Mouse (Mus musculus): Measurements from ENCODE around the gene Lrg1.

The Lrg1 gene

DNA sequence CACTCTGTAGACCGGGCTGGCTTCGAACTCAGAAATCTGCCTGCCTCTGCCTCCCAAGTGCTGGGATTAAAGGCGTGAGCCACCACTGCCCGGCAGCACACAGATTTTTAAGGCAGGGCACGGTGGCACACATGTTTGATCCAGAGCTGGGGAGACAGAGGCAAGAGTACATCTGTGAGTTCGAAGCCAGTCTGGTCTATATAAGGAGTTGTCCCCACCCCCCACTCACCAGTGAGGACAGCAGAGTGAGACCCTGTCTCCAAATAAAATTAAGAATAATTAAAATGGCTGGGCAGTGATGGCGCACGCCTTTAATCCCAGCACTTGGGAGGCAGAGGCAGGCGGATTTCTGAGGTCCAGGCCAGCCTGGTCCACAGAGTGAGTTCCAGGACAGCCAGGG is 43.4 kb downstream of the Lrg1 start:
- peak; percentile 62 to 74 for DNase-seq (ENCODE audit: inconsistent age in 2 of 2, low spot score in 1 of 2)

DNA sequence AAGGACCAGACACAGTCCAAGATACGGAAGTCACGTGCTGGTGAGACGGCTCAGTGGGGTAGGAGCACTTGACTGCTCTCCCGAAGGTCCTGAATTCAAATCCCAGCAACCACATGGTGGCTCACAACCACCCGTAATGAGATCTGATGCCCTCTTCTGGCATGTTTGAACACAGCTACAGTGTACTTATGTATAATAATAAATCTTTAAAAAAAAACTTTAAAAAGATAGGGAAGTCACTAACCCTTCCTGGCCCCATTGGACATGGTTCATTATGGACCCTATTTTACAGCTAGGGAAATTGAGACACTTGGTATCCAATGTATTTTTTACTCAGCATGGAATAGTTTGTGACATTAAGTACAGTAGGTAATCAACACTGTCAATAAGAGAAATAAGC is 44.3 kb downstream of the Lrg1 start:
- DNase-seq (ENCODE audit: inconsistent age in 2 of 2, low spot score in 1 of 2), result no peak

DNA sequence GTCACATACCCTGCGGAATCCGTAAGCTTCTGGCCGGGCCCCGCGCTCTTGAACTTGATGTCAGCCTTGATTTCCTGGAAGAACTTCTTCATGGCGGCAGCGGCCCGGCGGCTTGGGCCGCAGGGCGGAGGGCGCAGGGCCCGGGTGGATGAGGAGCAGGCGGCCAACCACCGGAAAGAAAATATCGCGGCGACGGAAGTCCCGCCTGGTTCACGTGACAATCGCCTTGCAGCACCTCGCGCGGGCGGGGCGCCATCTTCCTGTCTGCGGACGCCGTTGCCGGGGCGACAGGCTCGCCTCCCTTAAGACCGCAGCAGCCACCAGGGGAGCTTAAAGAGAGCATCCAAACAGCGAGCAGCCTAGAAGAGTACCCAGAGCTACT is 47.0 kb downstream of the Lrg1 start, which contains the start of gene Ubxn6:
Gene Ubxn6 (minus strand): TSS at position 202 of the 382 bp plus-strand sequence.
- DNase-seq (ENCODE audit: inconsistent age in 2 of 2, low spot score in 1 of 2), result peak; percentile 98

DNA sequence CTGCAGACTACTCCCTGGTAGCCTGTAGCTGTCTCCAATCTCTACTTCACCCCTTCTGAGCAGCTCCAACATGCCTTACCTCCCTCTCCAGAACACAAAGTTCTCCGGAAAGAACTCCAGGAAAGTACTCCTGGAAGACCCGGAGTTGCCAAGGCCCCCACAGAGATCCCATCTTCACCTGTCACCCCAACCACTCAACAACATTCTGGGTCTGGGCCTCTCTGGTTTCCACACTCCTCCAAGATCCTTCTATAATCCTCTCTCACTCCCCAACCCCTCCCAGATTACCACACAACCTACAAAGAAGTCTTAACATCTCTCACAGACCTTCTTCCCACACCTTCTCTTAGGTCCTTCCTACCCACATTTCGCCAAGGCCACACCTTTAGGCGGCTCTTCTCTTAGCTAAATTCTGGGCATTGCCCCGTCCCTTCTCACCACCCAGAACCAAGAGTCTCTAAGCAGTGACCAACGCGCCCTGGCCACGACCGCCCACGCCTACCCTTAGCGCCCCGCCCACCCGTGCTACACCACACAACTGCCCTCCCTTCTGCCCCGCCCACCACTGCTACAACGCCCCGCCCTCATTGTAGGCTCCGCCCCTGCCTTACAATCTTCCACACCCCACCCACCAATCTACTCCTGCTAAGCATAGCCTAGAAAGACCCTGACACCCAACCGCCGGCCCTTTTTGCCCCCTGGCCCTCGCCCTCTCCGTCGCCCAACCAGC is 47.5 kb downstream of the Lrg1 start:
- DNase-seq (ENCODE audit: inconsistent age in 2 of 2, low spot score in 1 of 2), result peak; percentile 91 to 97

DNA sequence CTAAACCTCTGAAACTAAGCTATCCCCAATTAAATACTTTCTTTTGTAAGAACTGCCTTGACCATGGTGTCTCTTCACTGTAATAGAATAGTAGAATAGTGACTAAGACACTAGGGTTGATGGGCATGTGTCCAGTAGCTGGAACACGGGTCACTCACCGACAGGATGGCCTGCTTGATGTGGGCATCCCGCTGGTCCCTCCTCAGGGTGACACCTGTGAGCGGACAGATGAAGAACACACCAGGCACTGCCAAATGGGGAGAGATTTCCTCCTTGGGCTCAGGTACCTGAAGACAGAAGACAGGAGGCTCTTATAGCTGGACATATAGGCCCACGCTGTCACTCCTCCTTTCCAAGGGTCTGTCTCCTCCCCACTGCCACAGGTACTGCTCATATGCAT is 49.6 kb downstream of the Lrg1 start:
- DNase-seq (ENCODE audit: inconsistent age in 2 of 2, low spot score in 1 of 2), result no peak

DNA sequence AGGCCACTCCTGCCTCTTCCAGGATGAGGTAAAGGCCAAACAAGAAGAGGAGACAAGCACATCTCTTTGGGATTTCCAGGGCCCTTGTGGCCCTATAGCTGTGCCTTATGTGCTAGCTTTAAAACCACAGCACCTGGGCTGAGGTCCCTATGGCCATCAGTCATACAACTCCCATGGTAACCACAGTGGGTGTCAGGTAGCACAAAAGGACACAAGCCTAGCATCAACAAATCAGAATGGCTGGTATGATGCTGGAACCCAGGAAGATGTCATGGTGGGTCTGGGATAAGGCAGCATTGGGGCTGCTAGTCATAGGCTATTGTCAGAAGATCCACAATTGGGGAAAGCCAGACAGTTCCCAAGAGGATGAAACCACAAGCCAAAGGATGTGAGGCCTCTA is 50.7 kb downstream of the Lrg1 start:
- no peak for DNase-seq (ENCODE audit: inconsistent age in 2 of 2, low spot score in 1 of 2)
